Mouse (Mus musculus): ENCODE measurements at regions not wholly inside any gene's neighbourhood (a gene's known extent, or its start where the extent isn't known, plus 50 kb on each side); places are given as distances from the start of the nearest gene placed in this dataset.

DNA sequence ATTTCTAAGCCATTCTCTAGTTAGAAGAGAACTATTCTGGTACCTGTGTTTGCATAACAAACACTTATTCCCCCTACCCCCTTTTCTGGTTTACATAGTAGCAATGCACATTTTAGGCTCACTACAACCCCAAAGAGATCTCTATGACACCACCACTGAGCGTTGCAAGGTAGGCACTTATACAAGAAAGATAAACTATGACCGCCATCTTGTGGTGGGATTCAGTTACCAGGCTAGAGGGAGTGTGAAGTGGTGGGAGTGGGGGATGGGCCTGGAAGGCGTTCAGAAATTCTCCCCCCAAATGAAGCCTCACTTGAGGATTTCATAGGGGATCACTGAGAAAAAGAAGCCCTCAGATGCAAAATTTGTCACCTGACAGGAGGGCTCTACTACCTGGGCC, 64.4 kb upstream of the Fst start:
- no peak for ATAC-seq (replicated peaks; ENCODE audit: insufficient number of reproducible peaks, insufficient read depth, low FRiP score, low read depth)
- Histone ChIP-seq H3K9ac (no peak overlapping the region), H3K27ac (no peak overlapping the region), H3K4me2 (no peak overlapping the region), H3K36me3 (no peaks in the 10 kb centered on the region), H3K27me3 (no peaks in the 10 kb centered on the region), H3K9me3 (replicated peaks) (no peaks in the 10 kb centered on the region), H3K4me1 (replicated peaks) (no peaks in the 10 kb centered on the region), H3K4me3 (no peak overlapping the region)
- 29% methylated on average over 3 of the region's 3 CpGs for WGBS

DNA sequence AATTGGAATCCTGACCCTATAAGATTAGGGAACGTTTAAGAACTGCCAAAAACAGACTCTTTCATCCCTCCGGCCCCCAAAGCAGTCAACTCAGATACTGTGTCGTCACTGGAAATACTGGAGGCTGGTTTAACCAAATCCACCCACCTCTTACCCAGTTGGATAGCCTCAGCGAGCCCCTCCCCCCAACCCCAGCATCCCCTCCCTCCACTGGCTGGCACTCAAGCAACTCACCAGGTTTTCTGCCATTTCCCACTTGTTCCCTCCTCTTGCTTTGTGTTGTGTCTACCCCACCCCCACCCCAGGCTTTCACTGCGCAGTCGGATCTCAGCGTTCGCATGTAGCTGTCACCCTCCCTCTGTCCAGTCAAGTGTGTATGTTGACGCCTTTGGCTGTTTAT, 68.1 kb upstream of the Fst start:
- H3K27ac ChIP-seq = no peak overlapping the region
- no peaks in the 10 kb centered on the region for H3K9me3 ChIP-seq (replicated peaks)
- H3K4me3 ChIP-seq = no peak overlapping the region
- no peak for ATAC-seq (replicated peaks; ENCODE audit: insufficient number of reproducible peaks, insufficient read depth, low FRiP score, low read depth)
- H3K9ac ChIP-seq = no peak overlapping the region
- 39% methylated on average over 9 of the region's 9 CpGs for WGBS
- H3K4me1 ChIP-seq (replicated peaks) = no peaks in the 10 kb centered on the region
- H3K4me2 ChIP-seq = no peak overlapping the region
- no peaks in the 10 kb centered on the region for H3K36me3 ChIP-seq
- no peaks in the 10 kb centered on the region for H3K27me3 ChIP-seq

DNA sequence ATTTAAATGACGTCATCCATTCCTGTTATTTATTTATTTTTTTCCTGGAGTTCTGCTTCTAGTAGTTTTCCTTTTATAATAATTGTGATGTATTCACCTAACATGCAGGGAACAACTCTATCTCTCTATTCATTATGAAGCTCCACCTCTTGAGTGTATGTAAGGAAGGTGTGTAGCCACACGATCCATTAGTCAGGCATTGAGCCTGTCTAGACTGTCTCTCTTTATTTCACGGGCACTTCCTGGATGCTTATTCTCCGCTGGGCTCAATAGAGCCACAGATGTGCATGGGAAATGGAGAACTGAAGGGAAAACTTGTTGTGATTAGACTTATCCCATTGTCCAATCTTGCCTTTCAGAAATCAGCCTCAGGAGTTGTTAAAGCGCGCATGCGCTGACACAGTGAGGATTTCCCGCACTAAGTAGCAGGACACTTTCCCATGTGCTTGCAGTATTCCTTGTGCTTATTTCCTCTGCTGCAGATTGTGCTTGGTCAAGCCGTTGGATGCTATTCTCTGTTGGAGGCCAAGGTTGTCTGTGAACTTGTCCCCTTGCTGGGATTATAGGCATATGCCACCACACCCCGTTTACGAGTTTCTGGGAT, 71.5 kb upstream of the Fst start:
- Histone ChIP-seq H3K27me3 (no peaks in the 10 kb centered on the region), H3K9ac (no peak overlapping the region), H3K9me3 (replicated peaks) (no peaks in the 10 kb centered on the region), H3K4me2 (no peak overlapping the region), H3K4me3 (no peak overlapping the region), H3K4me1 (replicated peaks) (no peaks in the 10 kb centered on the region), H3K27ac (no peak overlapping the region), H3K36me3 (no peaks in the 10 kb centered on the region)
- no peak for ATAC-seq (replicated peaks; ENCODE audit: insufficient number of reproducible peaks, insufficient read depth, low FRiP score, low read depth)
- whole genome bisulfite sequencing = 87% methylated on average over 11 of the region's 11 CpGs

DNA sequence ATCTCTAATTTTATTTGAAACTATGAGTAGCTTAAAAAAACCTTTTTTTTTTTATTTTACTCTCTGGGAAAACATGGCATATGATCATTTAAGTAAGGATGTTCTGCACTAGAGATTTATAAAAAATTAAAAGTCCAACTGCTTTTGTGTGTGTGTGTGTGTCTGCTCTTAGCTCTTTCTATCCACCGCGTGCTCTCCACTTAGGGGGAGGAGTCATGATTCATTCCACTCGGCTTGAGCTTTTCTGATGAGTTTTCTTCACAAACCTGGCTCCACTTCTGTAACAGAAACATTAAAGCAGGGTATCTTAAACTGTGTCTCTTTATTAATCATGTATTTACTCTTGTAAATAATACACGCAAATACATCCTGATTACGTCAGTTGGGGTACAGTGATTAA, 73.0 kb upstream of the Fst start:
- Histone ChIP-seq H3K9ac (no peak overlapping the region), H3K27me3 (no peaks in the 10 kb centered on the region), H3K4me1 (replicated peaks) (no peaks in the 10 kb centered on the region), H3K27ac (no peak overlapping the region), H3K36me3 (no peaks in the 10 kb centered on the region), H3K4me2 (no peak overlapping the region), H3K9me3 (replicated peaks) (no peaks in the 10 kb centered on the region), H3K4me3 (no peak overlapping the region)
- 73% methylated on average over 5 of the region's 5 CpGs for WGBS
- ATAC-seq (replicated peaks; ENCODE audit: insufficient number of reproducible peaks, insufficient read depth, low FRiP score, low read depth) = no peak

DNA sequence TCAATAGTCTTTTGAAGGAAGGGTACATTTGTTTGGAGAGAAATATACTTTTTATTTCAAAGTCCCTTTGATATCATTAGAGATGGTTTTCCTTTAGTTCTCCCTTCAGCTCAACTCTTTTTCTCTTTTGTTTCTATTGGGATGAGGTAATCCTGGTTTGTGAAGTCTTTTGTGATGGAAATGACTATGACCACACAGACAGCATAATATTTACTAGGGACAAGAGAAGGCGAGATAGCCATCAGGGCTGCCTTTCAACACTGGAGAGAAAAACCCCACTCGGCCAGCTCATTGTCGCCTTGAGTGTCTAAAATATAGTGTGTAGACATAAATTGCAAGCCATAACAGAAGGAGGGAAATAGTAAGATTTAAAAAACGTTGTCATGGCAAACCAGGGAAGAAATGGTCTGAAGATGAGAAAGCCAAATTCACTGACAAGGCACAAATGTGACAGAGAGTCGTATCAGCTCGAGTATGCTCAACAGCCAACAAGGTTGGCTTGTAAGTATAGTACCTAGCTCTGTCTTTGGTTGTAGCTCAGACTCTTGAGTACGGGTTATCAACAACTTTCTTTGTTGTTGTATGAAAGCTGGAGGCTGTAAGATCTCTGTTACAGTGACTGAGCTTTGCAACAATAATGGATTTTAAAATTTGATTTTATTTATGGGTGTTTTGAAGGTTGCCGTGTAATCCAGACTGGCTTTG, 73.8 kb upstream of the Fst start:
- Histone ChIP-seq H3K4me2 (no peak overlapping the region), H3K4me1 (replicated peaks) (no peaks in the 10 kb centered on the region), H3K4me3 (no peak overlapping the region), H3K9ac (no peak overlapping the region), H3K36me3 (no peaks in the 10 kb centered on the region), H3K27ac (no peak overlapping the region), H3K9me3 (replicated peaks) (no peaks in the 10 kb centered on the region), H3K27me3 (no peaks in the 10 kb centered on the region)
- ATAC-seq (replicated peaks; ENCODE audit: insufficient number of reproducible peaks, insufficient read depth, low FRiP score, low read depth) = no peak
- WGBS = 79% methylated on average over 8 of the region's 8 CpGs

DNA sequence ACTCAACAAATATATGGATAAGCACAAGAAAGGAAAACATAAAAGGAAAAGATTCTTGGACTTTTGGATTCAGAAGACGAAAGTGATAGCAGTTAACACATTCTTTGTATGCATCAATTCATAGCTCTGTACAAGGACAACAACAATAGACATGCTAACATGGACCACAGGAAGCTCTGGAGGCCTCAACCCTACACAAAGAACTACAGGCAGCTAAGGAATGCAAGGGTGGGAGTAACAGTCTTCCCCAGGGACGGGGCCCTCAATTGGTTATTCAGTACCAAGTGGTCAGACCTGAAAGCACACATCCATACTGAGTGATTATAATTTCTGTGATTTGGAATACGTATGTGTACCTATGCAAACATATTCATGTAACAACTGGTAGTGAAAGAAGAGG, 75.8 kb upstream of the Fst start:
- WGBS = 58% methylated on average over 3 of the region's 3 CpGs
- no peak overlapping the region for H3K4me2 ChIP-seq
- H3K9ac ChIP-seq = no peak overlapping the region
- no peaks in the 10 kb centered on the region for H3K4me1 ChIP-seq (replicated peaks)
- no peak overlapping the region for H3K27ac ChIP-seq
- no peaks in the 10 kb centered on the region for H3K36me3 ChIP-seq
- H3K9me3 ChIP-seq (replicated peaks) = no peaks in the 10 kb centered on the region
- no peak for ATAC-seq (replicated peaks; ENCODE audit: insufficient number of reproducible peaks, insufficient read depth, low FRiP score, low read depth)
- no peaks in the 10 kb centered on the region for H3K27me3 ChIP-seq
- no peak overlapping the region for H3K4me3 ChIP-seq

DNA sequence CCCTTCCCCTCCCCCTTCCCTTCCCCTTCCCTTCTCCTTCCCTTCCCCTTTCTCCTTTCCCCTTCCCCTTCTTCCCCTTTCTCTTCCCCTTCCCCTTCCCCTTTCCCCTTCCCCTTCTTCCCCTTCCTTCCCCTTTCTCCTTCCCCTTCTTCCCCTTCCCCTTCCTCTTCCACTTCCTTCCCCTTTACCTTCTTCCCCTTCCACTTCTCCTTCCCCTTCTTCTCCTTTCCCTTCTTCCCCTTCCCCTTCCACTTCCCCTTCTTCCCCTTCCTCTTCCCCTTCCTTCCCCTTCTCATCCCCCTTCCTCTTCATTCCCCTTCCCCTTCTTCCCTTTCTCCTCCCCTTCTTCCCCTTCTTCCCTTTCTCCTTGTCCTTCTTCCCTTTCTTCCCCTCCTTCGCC, 77.0 kb upstream of the Fst start:
- 80% methylated on average over 1 of the region's 1 CpGs for WGBS
- Histone ChIP-seq H3K4me1 (replicated peaks) (no peaks in the 10 kb centered on the region), H3K4me2 (no peak overlapping the region), H3K4me3 (no peak overlapping the region), H3K9ac (no peak overlapping the region), H3K9me3 (replicated peaks) (no peaks in the 10 kb centered on the region), H3K36me3 (no peaks in the 10 kb centered on the region), H3K27me3 (no peaks in the 10 kb centered on the region), H3K27ac (no peak overlapping the region)
- no peak for ATAC-seq (replicated peaks; ENCODE audit: insufficient number of reproducible peaks, insufficient read depth, low FRiP score, low read depth)

DNA sequence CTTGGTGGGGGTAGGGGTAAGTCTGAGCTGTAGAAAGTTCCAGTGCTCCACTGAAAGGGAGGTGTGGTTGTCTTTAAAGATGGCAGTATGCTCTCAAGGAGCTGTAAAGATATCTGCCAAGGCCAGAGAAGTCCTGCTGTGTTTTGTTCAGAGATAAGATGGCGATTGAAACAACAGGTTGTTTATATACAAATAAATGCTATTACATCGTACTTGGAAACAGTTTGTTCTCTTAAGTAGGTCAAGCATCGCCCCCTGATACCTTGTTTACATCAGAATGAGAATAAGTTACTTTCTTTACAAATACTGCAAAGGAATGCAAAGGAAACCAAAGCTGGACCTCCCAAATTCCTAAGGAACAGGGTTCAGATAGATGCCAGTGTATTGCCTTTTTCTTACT, 113.0 kb upstream of the Fst start:
- no peaks in the 10 kb centered on the region for H3K36me3 ChIP-seq
- no peaks in the 10 kb centered on the region for H3K27me3 ChIP-seq
- H3K4me2 ChIP-seq = no peak overlapping the region
- 64% methylated on average over 3 of the region's 3 CpGs for WGBS
- ATAC-seq (replicated peaks; ENCODE audit: insufficient number of reproducible peaks, insufficient read depth, low FRiP score, low read depth) = no peak
- no peaks in the 10 kb centered on the region for H3K9me3 ChIP-seq (replicated peaks)
- H3K9ac ChIP-seq = no peak overlapping the region
- H3K4me1 ChIP-seq (replicated peaks) = no peaks in the 10 kb centered on the region
- no peak overlapping the region for H3K4me3 ChIP-seq
- no peak overlapping the region for H3K27ac ChIP-seq

DNA sequence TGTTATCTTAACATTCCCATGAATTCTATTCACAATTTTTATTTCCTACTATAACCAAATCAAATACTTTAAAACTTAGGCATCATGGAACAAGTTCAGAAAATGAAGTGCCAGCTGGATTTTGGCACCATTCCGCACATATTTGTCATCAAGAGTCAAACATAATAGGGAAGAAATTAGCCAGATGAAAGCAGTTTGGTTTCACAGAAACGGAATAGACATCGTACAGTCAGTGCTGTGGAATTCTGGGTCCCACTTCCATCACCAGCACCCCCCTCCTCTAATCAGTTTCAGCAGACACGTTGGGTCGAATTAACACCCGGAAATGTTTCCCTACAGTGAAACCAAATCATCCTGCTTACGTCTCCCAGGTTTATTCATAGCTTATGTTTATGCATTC, 125.8 kb upstream of the Fst start:
- 0 out of 2 replicates have a peak, but pooled peaks have one; percentile 18 for ATAC-seq (replicated peaks; ENCODE audit: insufficient number of reproducible peaks, insufficient read depth, low FRiP score, low read depth)
- H3K9me3 ChIP-seq (replicated peaks) = no peaks in the 10 kb centered on the region
- no peaks in the 10 kb centered on the region for H3K27me3 ChIP-seq
- no peaks in the 10 kb centered on the region for H3K36me3 ChIP-seq
- H3K4me3 ChIP-seq = peak overlapping the region; percentile 22; the same call in 1 of the 2 replicates
- 28% methylated on average over 7 of the region's 7 CpGs for WGBS
- H3K27ac ChIP-seq = no peak overlapping the region
- no peak overlapping the region for H3K9ac ChIP-seq
- peak overlapping the region; percentile 51 for H3K4me2 ChIP-seq
- peaks cover 4% of the 10 kb centered on the region; the same call in 1 of the 2 replicates for H3K4me1 ChIP-seq (replicated peaks)

DNA sequence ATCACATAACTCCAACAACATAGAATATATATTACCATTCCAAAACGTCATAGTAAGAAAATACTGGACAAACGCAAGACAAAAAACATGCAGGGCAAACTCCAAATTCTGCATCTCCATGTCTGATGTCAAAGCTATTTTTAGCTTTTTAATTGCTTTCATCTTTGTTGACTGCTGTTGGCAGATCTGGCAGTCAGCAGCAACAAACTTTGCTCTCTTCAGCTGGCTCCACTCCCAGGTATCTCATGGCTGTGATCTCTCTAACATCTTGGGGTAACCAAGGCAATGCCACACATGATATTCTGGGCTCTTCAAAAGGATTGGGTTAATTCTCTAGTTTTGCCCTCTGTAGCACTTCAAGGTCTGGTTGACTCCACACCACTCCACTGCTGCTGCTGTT, 128.9 kb upstream of the Fst start:
- ATAC-seq (replicated peaks; ENCODE audit: insufficient number of reproducible peaks, insufficient read depth, low FRiP score, low read depth) = no peak
- H3K9me3 ChIP-seq (replicated peaks) = no peaks in the 10 kb centered on the region
- H3K36me3 ChIP-seq = no peaks in the 10 kb centered on the region
- peaks cover 4% of the 10 kb centered on the region; the same call in 1 of the 2 replicates for H3K4me1 ChIP-seq (replicated peaks)
- WGBS = 69% methylated on average over 2 of the region's 2 CpGs
- no peaks in the 10 kb centered on the region for H3K27me3 ChIP-seq
- H3K27ac ChIP-seq = no peak overlapping the region
- no peak overlapping the region for H3K4me3 ChIP-seq
- H3K4me2 ChIP-seq = no peak overlapping the region
- no peak overlapping the region for H3K9ac ChIP-seq

DNA sequence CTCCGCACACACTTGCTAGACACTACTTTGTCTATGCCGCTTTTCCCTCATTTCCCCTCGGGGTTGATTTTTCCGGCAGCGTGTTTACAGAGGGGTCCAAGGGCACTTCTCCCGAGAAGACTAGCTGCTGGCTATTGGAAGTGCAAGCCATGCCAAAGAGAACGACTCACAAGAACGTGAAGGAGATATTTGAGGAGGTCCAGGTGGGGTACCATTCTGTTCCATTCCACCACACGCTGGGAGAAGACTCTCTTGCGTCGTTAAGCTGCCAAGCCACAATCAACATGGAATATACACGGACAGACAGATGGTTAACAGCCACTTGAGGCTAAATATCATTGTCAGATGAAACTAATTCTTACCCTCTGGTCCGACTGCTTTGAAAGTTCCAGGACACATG, 144.6 kb upstream of the Fst start:
- H3K4me3 ChIP-seq = no peak overlapping the region
- H3K4me2 ChIP-seq = no peak overlapping the region
- ATAC-seq (replicated peaks; ENCODE audit: insufficient number of reproducible peaks, insufficient read depth, low FRiP score, low read depth) = no peak
- H3K27me3 ChIP-seq = no peaks in the 10 kb centered on the region
- 80% methylated on average over 13 of the region's 13 CpGs for WGBS
- no peak overlapping the region for H3K27ac ChIP-seq
- H3K36me3 ChIP-seq = no peaks in the 10 kb centered on the region
- H3K9ac ChIP-seq = no peak overlapping the region
- no peaks in the 10 kb centered on the region for H3K4me1 ChIP-seq (replicated peaks)
- H3K9me3 ChIP-seq (replicated peaks) = no peaks in the 10 kb centered on the region

DNA sequence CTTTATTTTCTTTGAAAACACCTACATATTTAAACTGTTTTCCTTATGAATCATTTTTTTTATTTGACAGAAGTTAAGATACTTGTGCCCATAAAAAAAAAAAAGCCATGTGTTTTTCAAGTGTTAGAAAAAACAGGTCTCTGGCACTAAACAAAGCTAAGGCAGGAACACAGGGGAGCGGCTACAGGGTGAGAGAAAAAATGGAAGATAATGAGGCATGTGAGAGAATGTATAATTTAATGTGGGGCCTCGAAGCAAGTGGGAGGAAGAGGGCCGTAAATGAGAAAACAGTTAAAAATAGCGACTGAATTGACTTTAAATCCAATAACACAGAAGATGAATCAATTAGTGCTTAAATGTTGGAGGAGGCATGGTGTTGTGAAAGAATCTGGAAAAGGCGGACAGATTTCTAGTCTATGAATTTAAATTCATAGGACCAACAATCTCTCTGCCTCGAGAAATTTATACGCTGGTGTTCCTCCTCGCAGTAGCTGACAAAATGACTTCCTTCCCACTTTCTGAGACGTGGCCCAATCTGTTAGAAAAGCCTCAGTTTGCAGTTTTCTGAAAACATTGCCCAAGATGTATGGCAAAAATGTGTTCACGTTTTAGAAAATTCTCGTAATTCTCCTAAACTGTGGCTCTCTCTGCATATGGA, 145.4 kb upstream of the Fst start:
- Histone ChIP-seq H3K4me2 (no peak overlapping the region), H3K27me3 (no peaks in the 10 kb centered on the region), H3K4me3 (no peak overlapping the region), H3K9ac (no peak overlapping the region), H3K9me3 (replicated peaks) (no peaks in the 10 kb centered on the region), H3K4me1 (replicated peaks) (no peaks in the 10 kb centered on the region), H3K27ac (no peak overlapping the region), H3K36me3 (no peaks in the 10 kb centered on the region)
- no peak for ATAC-seq (replicated peaks; ENCODE audit: insufficient number of reproducible peaks, insufficient read depth, low FRiP score, low read depth)
- 80% methylated on average over 11 of the region's 11 CpGs for WGBS
